Mouse (Mus musculus): ENCODE results near the gene Gpr160.

DNA sequence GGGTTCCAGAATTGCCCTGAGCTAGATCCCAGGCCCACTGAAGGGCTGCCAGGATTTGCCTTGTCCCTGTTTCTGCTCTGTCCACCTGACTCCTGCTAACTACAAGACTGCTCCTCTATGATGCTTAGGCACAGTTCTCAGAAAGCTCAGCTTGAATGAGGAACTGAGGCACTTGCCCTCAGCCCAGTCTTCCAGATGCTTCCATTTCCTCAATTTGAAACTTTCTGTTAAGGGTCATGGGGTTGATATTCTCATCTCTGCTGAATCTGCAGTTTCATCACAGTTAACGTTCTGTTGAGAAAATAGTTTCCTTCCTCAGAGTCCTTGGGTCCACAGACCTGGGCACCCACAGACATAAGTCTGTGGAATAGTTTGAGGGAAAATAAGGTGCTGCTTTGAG, 8.9 kb downstream of the Gpr160 start:
- TF ChIP-seq CTCF (conservative IDR thresholded peaks at IDR 0.05 in 1 of 2, IDR thresholded peaks at IDR 0.05 in 1 of 2; ENCODE audit: low read depth in 2 of 2, low read length in 2 of 2) (no peak), POLR2A (IDR thresholded peaks at IDR 0.05; ENCODE audit: low read depth, low read length) (no peak), NELFE (IDR thresholded peaks at IDR 0.05; ENCODE audit: low read depth, low read length) (no peak), JUND (conservative IDR thresholded peaks at IDR 0.05; ENCODE audit: low read depth, low read length) (no peak), JUN (IDR thresholded peaks at IDR 0.05; ENCODE audit: insufficient read depth, low read depth, low read length) (no peak), POLR2AphosphoS2 (IDR thresholded peaks at IDR 0.05; ENCODE audit: low read depth, low read length) (no peak), MAX (IDR thresholded peaks at IDR 0.05; ENCODE audit: low read length) (no peak), MAFK (IDR thresholded peaks at IDR 0.05; ENCODE audit: insufficient replicate concordance, low read length) (peak; percentile 94), EP300 (IDR thresholded peaks at IDR 0.05; ENCODE audit: low read length) (peak; percentile 79), ZC3H11A (IDR thresholded peaks at IDR 0.05; ENCODE audit: low read depth, low read length) (no peak), ZNF384 (IDR thresholded peaks at IDR 0.05; ENCODE audit: low read depth, low read length) (no peak), HCFC1 (IDR thresholded peaks at IDR 0.05; ENCODE audit: low read depth, low read length) (no peak), USF1 (IDR thresholded peaks at IDR 0.05; ENCODE audit: low read depth, low read length) (no peak), USF2 (conservative IDR thresholded peaks at IDR 0.05; ENCODE audit: low read depth, low read length) (no peak)

Measured in CH12.LX (cell line).